Mouse (Mus musculus): ENCODE data around the gene Diaph3.

DNA sequence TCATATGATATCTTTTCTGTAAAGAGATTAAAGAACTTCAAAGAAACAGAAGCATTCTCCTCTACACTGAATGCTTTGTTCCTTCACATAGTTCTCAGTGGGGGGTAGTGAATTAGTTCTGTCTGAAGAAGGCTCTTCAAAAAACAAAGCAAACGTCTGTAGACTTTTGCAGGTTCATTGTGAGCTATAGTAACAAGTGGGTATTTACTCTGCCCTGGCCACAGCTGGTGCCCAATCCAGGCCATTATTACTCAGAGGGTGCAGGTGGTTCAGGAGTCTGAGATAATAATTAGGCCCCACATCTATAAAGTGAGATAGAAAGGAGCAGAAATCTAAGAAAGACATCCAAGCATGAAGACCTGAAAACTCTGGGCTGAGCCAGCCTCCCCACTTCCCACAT is 409.7 kb downstream of the Diaph3 start:
- TF ChIP-seq GATA1 (IDR thresholded peaks at IDR 0.05; ENCODE audit: borderline replicate concordance, low read length): no peak
- TF ChIP-seq FLI1 (IDR thresholded peaks at IDR 0.05; ENCODE audit: low read length): no peak

All from megakaryocyte, embryonic 14.5 days (primary cell).